Mouse (Mus musculus) urinary bladder, postnatal 10 days (tissue): ENCODE measurements around the gene Cntf.
"Not testable (repeated sequence)": the region's sequence is repeated elsewhere in the genome, so short reads cannot be mapped to it uniquely, and the experiment has no call there.

Experiments used
- DNase-seq: peaks from one replicate; pipeline ENCODE4 v3.0.0; 2022; ENCODE audit warnings: low spot score

Gene Cntf

DNA sequence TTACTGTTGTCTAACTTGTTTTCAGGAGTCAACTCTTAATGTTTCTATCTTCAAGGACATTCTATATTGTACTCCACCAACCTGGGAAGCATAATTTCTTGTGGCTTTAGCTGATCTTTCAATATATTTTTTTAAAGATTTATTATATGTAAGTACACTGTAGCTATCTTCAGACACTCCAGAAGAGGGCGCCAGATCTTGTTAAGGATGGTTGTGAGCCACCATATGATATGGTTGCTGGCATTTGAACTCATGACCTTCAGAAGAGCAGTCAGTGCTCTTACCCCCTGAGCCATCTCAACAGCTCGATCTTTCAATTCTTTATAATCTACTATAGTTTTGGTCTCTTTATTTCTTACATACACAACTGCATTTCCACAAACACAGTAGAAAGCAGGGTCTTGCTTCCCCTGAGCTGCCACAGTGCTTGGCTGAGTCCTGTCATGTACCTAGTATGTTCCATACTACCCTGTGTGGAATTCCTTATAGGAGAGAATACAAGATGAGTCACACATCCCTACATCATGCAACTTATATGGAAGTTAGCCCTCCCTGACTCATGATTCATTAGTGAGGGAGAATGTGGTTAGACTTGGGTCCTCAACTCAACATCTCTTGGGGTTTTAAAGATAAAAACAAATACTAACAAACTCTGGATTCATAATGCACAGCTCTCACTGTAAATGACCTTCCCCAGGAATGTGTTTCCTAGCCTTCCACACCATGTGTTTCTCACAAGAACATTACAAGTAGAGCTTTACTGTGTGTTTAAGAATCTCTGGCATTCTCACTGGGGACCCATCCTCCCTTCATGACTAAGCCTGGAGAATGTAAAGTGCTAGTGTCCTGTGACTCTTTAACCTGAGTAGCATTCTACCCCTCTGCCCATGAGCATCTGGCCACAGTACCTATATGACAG lies 3.0 kb downstream of the Cntf start:
- DNase-seq: no peak

DNA sequence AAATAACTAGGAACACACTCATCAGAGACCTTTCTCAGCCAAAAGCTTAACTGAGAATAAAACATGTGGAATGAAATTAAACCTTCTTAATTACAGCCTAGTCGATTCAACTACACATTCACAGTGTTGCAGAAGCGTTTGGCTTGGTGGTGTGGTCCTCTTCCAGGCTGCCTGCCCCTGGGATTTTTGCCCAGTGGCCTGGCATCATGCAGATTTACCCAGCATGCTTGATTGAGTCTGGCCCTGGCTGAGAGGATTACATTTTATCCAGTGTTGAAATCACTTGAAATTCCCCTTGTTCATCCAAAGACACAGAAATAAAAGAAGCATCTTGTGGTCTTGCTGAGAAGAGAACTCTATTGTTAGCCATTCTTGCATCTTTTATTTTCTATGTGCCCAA lies 5.8 kb downstream of the Cntf start:
- no peak for DNase-seq

DNA sequence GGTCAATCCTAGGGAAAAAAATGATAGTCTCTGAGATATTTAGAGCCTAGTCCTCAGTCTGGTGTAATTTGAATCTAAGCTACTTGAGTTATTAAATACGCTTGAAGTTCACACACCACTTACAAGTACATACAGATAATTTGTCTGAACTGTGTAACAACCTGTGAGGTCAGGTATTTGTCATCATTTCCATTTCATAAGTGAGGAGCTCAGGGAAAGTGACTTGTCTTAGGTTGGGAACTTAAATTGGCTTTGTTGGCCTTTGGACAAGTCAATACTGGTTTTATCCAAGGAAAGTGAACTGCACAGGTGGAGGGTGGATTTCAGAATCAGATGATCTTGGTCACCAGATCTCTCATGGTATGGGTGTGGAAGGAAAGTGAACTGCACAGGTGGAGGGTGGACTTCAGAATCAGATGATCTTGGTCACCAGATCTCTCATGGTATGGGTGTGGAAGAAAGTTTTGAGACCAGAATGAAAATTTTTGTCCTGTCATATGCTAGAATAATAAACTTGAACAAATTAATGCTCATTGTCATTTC lies 6.4 kb downstream of the Cntf start:
- no peak for DNase-seq

DNA sequence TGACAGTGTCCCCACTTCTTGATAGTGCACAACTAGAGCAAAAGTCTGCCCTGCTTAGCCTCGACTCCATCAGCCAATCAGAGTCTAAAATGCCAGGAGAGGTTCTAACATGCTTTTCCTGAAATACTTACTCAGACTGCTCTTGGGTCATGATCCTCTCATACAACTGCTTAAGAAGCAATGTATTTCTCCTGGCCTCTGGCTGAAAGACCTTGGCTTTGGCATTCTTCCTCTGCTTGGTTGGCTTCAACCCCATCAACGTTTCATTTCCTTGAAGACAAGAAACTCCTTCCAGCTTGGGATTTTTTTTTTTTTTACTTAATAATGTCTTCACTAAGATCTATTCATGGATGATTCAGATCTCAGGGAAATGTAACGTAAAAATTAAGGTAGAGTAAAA lies 9.1 kb downstream of the Cntf start:
- DNase-seq: no peak

DNA sequence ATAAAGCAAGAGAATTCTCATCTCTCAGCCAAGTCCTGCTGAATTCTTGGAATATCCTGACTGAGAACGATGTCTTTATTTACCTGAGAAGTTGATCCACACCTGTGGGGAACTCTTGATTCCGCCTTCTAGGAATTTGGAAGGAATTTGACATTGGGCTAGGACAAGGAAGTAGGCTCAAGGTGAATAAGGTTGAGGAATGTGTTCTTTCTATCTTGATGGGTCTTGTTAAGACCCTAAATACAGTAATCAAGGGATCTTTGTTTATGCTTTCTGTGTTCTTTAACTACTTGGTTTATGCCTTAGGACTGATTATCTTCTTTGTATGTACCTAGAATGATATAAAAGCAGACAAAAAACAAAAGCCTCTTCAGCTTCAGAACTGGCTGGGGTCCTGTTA lies 33.5 kb downstream of the Cntf start:
- DNase-seq: no peak

DNA sequence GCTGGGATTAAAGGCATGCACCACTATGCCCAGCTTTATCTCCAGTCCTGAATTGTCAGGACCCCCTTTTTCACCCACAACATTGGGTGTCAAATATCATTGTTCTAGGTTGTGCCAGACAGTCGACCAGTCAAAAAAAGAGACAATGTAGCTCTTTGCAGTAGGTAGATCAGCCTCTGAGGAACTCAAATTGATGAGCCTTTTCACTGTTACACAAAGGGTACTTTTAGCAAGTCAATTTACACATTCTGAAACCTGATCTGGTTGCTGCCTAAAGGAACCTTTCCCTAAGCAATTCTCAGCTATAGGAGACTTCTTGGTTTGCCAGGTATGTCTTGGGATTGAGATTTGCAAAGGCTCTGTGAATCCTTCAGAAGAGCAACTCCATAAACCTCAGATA lies 34.4 kb downstream of the Cntf start:
- DNase-seq: no peak

DNA sequence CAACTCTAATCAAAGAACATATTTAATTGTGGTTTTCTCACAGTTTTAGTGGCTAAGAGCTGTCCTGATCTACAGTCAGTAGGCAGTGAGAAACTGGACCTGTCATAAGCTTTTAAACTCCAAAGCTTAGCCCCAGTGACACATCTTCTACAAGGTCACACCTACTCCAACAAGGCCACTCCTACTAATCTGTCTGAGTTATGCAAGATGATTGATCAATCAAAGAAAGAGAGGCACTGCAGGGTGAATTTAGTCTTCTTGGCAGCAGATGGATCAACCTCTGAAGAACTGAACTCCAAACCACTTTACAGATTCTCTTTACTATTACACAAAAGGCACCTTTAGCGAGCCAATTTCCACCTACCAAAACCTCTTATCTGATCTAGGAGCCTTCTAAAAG lies 39.6 kb downstream of the Cntf start:
- DNase-seq: no peak

DNA sequence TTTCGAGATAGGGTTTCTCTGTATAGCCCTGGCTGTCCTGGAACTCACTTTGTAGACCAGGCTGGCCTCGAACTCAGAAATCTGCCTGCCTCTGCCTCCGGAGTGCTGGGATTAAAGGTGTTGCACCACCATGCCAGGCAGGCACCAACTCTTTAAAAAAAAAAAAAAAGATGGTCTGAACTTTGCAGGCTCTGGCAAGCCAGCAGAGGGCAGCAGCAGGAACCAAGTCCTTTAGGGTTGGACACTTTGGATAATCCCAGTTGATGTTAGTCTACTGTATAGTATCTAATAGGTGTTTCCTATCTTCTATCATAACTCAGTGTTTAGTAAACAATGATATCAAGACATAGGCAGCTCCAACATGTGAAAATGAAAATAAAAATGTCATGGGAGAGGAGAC lies 43.1 kb downstream of the Cntf start:
- no peak for DNase-seq

DNA sequence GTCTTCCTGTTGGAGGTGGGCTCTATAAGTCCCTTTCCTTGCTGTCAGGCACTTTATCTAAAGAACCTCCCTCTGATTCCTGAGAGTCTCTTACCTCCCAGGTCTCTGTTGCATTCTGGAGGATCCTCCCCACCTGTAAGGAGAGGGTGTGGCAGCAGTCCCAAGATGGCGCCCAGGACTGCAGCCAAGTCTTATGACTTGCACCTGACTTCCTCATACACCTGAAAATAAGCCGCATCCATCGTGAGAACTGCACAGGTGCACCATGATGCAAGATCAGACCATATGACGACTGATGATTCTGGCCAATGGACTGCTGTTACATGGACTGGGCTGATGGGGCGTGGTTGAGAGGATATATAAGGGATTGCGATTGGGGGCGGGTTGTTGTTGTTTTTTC lies 43.8 kb downstream of the Cntf start:
- not testable (repeated sequence) for DNase-seq

DNA sequence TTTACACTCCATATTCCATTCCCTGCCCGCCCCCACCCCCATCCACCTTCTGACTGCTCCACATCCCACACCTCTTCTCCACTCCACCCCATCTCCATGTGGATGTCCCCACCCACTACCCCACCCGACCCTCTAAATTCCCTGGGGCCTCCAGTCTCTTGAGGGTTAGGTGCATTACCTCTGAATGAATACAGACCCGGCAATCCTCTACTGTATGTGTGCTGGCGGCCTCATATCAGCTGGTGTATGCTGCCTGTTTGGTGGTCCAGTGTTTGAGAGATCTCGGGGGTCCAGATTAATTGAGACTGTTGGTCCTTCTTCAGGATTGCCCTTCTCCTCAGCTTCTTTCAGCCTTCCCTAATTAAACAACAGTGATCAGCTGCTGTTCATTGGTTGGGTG lies 44.5 kb downstream of the Cntf start:
- not testable (repeated sequence) for DNase-seq

DNA sequence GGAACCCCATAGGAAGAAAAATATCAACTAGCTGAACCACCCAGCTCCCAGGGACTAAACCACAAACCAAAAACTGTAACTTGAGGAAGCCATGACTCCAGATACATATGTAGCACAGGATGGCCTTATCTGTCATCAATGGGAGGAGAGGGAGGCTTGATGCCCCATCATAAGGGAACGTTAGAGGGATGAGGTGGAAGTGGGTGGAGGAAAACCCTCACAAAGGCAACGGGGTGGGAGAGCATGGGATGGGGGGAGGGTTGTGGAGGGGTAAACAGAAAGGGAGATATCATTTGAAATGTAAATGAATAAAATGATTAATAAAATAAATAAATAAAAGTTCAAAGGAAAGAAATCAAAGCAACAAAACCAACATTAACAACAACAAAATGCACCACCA lies 45.0 kb downstream of the Cntf start:
- no peak for DNase-seq

DNA sequence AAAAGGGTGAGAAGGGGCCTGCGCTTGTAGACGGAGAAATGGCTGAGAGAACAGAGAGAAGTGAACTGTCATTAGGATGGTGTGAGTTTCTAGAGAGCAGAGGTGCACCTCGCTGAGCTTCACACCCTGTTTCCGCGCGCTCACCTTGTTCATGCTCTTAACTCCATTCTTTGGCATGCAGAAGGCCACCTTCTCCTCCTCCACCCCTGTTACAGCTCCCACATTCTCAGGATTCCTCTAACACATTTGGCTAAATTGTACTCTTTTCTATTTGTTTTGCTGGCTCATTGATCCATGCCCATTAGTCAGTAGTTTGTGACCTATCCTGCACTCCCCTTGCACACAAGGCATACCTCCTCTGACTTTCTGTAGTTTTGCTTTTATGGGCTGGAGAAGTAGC lies 46.2 kb downstream of the Cntf start:
- no peak for DNase-seq
